Mouse (Mus musculus): ENCODE data around the gene Vav2.

DNA sequence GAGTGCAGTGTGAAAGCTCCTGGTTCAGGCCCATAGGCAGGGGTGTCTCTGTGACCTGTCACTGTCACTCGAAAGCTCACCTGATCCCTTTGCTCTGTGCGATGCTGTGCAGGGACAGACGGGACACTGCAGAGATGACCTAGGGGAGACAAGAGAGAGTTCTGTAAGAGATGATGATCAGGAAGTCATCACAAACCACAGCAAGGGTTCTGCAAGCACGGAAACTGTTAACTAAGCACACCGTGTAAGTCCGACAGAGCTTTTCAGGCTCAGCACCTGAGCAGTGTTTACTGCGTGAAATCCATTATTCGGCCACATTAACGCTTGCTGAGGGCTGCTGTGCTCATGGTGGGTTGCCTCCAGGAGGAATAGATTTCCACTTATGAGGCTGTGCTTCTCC lies 90.2 kb downstream of the Vav2 start:
- TF ChIP-seq CTCF (IDR thresholded peaks at IDR 0.05; ENCODE audit: control insufficient read depth, insufficient read depth, low read length) (no peak), POLR2A (IDR thresholded peaks at IDR 0.05; ENCODE audit: borderline replicate concordance, control insufficient read depth, low read depth, low read length) (no peak)

All from bone marrow, adult 2 months (tissue).